Mouse (Mus musculus): ENCODE measurements at regions not wholly inside any gene's neighbourhood (a gene's known extent, or its start where the extent isn't known, plus 50 kb on each side); places are given as distances from the start of the nearest gene placed in this dataset.

DNA sequence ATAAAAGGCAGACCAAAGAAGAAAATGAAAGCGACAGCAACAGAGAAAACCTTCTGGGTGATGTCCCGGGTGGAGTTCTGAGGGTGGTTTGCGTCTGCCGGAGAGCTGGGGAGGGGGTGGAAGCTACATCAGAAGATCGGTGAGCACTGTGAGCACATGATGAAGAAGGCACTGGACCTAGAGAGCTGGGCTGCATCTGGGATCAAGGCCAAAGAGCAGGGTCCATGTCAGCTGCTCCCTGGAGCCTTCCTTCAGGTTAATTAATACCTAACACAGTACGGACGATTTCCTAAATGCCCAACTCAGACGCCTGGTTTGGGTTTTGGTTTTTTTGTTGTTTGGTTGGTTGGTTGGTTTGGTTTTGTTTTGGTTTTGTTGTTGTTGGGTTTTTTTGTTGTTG lies 228.6 kb upstream of the Zfp637 start:
- TF ChIP-seq CHD2 (IDR thresholded peaks at IDR 0.05; ENCODE audit: low read length) (no peak), MYB (IDR thresholded peaks at IDR 0.05; ENCODE audit: low read depth, low read length) (no peak), POLR2AphosphoS2 (IDR thresholded peaks at IDR 0.05; ENCODE audit: low read length) (no peak), POLR2A (IDR thresholded peaks at IDR 0.05; ENCODE audit: control insufficient read depth in 1 of 2, insufficient read depth in 1 of 2, low read depth in 1 of 2, low read length in 2 of 2, poor library complexity in 1 of 2) (no peak), ZMIZ1 (IDR thresholded peaks at IDR 0.05; ENCODE audit: low read depth, low read length) (no peak), UBTF (IDR thresholded peaks at IDR 0.05; ENCODE audit: borderline replicate concordance, insufficient read depth, low read depth, low read length) (no peak), MAFK (IDR thresholded peaks at IDR 0.05; ENCODE audit: borderline replicate concordance, low read depth, low read length) (no peak), MEF2A (IDR thresholded peaks at IDR 0.05; ENCODE audit: extremely low read depth, insufficient replicate concordance, low read depth, low read length, poor library complexity, severe bottlenecking) (no peak)
